Comparison of ENCODE assay signal across 8 mouse cellular contexts in genomic region chr9:108689106-108689505, GRCm38 (mm10). TPM values are rescaled to one million over a fixed set of nuclear protein-coding genes. Genes with fewer than 3 reads are reported as not detected.
DNase-seq lines count a peak whose midpoint lies in the region; ATAC-seq and TF ChIP-seq lines count a peak whose summit lies in the region.

Prkar2a (plus strand) TSS chr9:108689314.

- no peak within 1 kb of the TSS for H3K9ac ChIP-seq in embryonic facial prominence, embryonic 11.5 days (replicated peaks; ENCODE audit: low read length)
- no peak within 1 kb of the TSS for H3K9ac ChIP-seq in heart, embryonic 14.5 days (ENCODE audit: low read length)
- no peak within 1 kb of the TSS for H3K9ac ChIP-seq in neural tube, embryonic 12.5 days

- no peak for DNase-seq in left cerebral cortex, adult 2 months (ENCODE audit: extremely low spot score in 1 of 2, low spot score in 2 of 2)
- DNase-seq in left cerebral cortex, adult 9 months (ENCODE audit: low spot score in 2 of 2): no peak
- DNase-seq in embryonic facial prominence, embryonic 11.5 days (ENCODE audit: low spot score): peak; percentile 52
- DNase-seq in left cerebral cortex, postnatal 36 days (ENCODE audit: low spot score in 2 of 2): no peak
- no peak for DNase-seq in right cerebral cortex, postnatal 4 days
- DNase-seq in right cerebral cortex, postnatal 14 days: no peak

- 73% methylated on average over 1 of the region's 1 CpGs for WGBS in embryonic facial prominence, embryonic 11.5 days
- WGBS in heart, embryonic 14.5 days: 94% methylated on average over 1 of the region's 1 CpGs
- 17% methylated on average over 1 of the region's 1 CpGs for WGBS in neural tube, embryonic 12.5 days

- H3K4me3 ChIP-seq in left cerebral cortex, adult 2 months: no peak within 1 kb of the TSS
- H3K4me3 ChIP-seq in embryonic facial prominence, embryonic 11.5 days (ENCODE audit: low read depth, low read length): no peak within 1 kb of the TSS
- no peak within 1 kb of the TSS for H3K4me3 ChIP-seq in heart, embryonic 14.5 days (ENCODE audit: control insufficient read depth in 1 of 2, insufficient read depth in 1 of 2, low read depth in 1 of 2, low read length in 2 of 2)
- no peak within 1 kb of the TSS for H3K4me3 ChIP-seq in neural tube, embryonic 12.5 days

- no peak for ATAC-seq in embryonic facial prominence, embryonic 11.5 days (replicated peaks; ENCODE audit: insufficient number of reproducible peaks, low FRiP score, low TSS enrichment, low read depth)
- no peak for ATAC-seq in heart, embryonic 14.5 days (ENCODE audit: insufficient number of reproducible peaks, insufficient read depth, low FRiP score, low read depth)
- no peak for ATAC-seq in neural tube, embryonic 12.5 days (ENCODE audit: low FRiP score, low read depth)

- no peak within 1 kb of the TSS for H3K4me2 ChIP-seq in embryonic facial prominence, embryonic 11.5 days (ENCODE audit: low read depth, low read length)
- H3K4me2 ChIP-seq in heart, embryonic 14.5 days (ENCODE audit: low read length): no peak within 1 kb of the TSS
- no peak within 1 kb of the TSS for H3K4me2 ChIP-seq in neural tube, embryonic 12.5 days (replicated peaks)

- H3K4me1 ChIP-seq in embryonic facial prominence, embryonic 11.5 days (ENCODE audit: control insufficient read depth, insufficient read depth, low read length): peaks cover 3% of the 10 kb centered on the region; the same call in 1 of the 2 replicates
- H3K4me1 ChIP-seq in heart, embryonic 14.5 days (ENCODE audit: control insufficient read depth in 2 of 2, insufficient read depth in 2 of 2, low read length in 2 of 2): peaks cover 3 to 26% of the 10 kb centered on the region in 2 experiments
- H3K4me1 ChIP-seq in neural tube, embryonic 12.5 days: peaks cover 40% of the 10 kb centered on the region

- H3K36me3 ChIP-seq in embryonic facial prominence, embryonic 11.5 days (replicated peaks; ENCODE audit: control insufficient read depth, insufficient read depth, low read depth, low read length): no peaks in the 10 kb centered on the region
- peaks cover 13% of the 10 kb centered on the region for H3K36me3 ChIP-seq in heart, embryonic 14.5 days (ENCODE audit: control insufficient read depth, insufficient read depth, low read length)
- H3K36me3 ChIP-seq in neural tube, embryonic 12.5 days: no peaks in the 10 kb centered on the region

- no peaks in the 10 kb centered on the region for H3K27me3 ChIP-seq in embryonic facial prominence, embryonic 11.5 days (ENCODE audit: control insufficient read depth, insufficient read depth, low read length)
- no peaks in the 10 kb centered on the region for H3K27me3 ChIP-seq in heart, embryonic 14.5 days (ENCODE audit: control insufficient read depth, insufficient read depth, low read length)
- no peaks in the 10 kb centered on the region for H3K27me3 ChIP-seq in neural tube, embryonic 12.5 days (replicated peaks)

- H3K9me3 ChIP-seq in embryonic facial prominence, embryonic 11.5 days (replicated peaks; ENCODE audit: control insufficient read depth, low read length): no peaks in the 10 kb centered on the region
- H3K9me3 ChIP-seq in heart, embryonic 14.5 days (ENCODE audit: control insufficient read depth, low read length): no peaks in the 10 kb centered on the region
- no peaks in the 10 kb centered on the region for H3K9me3 ChIP-seq in neural tube, embryonic 12.5 days

- no peak for TF ChIP-seq CTCF in left cerebral cortex, adult 2 months (IDR thresholded peaks at IDR 0.05)

- intact Hi-C loops in left cerebral cortex, adult 2 months (cut with DNase I): no loop called here
- intact Hi-C loops in left cerebral cortex, postnatal 36 days (cut with DNase I): no loop called here

- H3K27ac ChIP-seq in left cerebral cortex, adult 2 months: no peak within 1 kb of the TSS
- no peak within 1 kb of the TSS for H3K27ac ChIP-seq in embryonic facial prominence, embryonic 11.5 days (replicated peaks; ENCODE audit: low read depth, low read length)
- H3K27ac ChIP-seq in heart, embryonic 14.5 days (replicated peaks in 1 of 2; ENCODE audit: control insufficient read depth in 1 of 2, insufficient read depth in 1 of 2, low read depth in 2 of 2, low read length in 2 of 2): no peak within 1 kb of the TSS
- peak within 1 kb of the TSS; percentile 50; the same call in 1 of the 2 replicates for H3K27ac ChIP-seq in neural tube, embryonic 12.5 days

RNA-seq across cellular contexts. Expression of gene Prkar2a, which starts in this region (rescaled TPM):
- 10 to 100 TPM; 47.0 to 48.3 TPM for total RNA-seq in left cerebral cortex, adult 2 months (2021)
- 36.2 and 37.9 TPM in 2 replicates for polyA plus RNA-seq in embryonic facial prominence, embryonic 11.5 days (2014; fragmentation: Nextera tagmentation; extraction: Ambion mirVana)
- polyA plus RNA-seq in heart, embryonic 14.5 days (2014; fragmentation: Nextera tagmentation; extraction: Ambion mirVana): 31.5 and 33.5 TPM in 2 replicates
- total RNA-seq in left cerebral cortex, postnatal 36 days (2021): 10 to 100 TPM; 45.8 to 49.2 TPM
- 59.2 and 66.4 TPM in 2 replicates for polyA plus RNA-seq in neural tube, embryonic 12.5 days (2016; fragmentation: Nextera tagmentation; extraction: Ambion mirVana)
